Mouse (Mus musculus): ENCODE results near the gene Trim80. TPM values are rescaled to one million over a fixed set of nuclear protein-coding genes. Genes with fewer than 3 reads are reported as not detected.

The Trim80 gene
- total RNA-seq, 2 experiments from 2014 or later = 0.21 TPM; not detected in 1

Small RNA genes within 50 kb of the gene (microRNA-seq; reads per million reads assigned to microRNA genes)
- gene Mir3968 = not detected

Other genes starting within 250 kb of the Trim80 start
- gene Grin2c, start 173.3 kb upstream of the Trim80 start, total RNA-seq (2021) = under 1 TPM; 0.61 to 0.75 TPM
- 100 to 1,000 TPM; 368 to 383 TPM for gene Fdxr, start 163.5 kb upstream of the Trim80 start, total RNA-seq (2021)
- gene Fads6, start 142.9 kb upstream of the Trim80 start, total RNA-seq (2021) = 10 to 100 TPM; 12.7 to 16.1 TPM
- gene Otop2, start 133.4 kb upstream of the Trim80 start, total RNA-seq (2021) = not detected
- under 1 TPM; 0.39 to 1.00 TPM for gene Ush1g, start 118.5 kb upstream of the Trim80 start, total RNA-seq (2021)
- under 1 TPM in 1 of 2 experiments, not detected in 1; 0.12 TPM for gene Otop3, start 105.8 kb upstream of the Trim80 start, total RNA-seq (2021)
- 10 to 100 TPM; 18.7 to 19.8 TPM for gene Hid1, start 72.8 kb upstream of the Trim80 start, total RNA-seq (2021)
- 10 to 100 TPM; 30.7 to 43.9 TPM for gene Cdr2l, start 58.6 kb upstream of the Trim80 start, total RNA-seq (2021)
- 100 to 1,000 TPM; 147 to 163 TPM for gene Mrpl58, start 36.8 kb upstream of the Trim80 start, total RNA-seq (2021)
- gene Atp5h, start 20.6 kb upstream of the Trim80 start, total RNA-seq (2021) = 1,000 to 10,000 TPM in 1 of 2 experiments, 100 to 1,000 TPM in 1; 968 to 1,066 TPM
- 10 to 100 TPM; 36.4 to 48.6 TPM for gene Kctd2, start 20.4 kb upstream of the Trim80 start, total RNA-seq (2021)
- gene Slc16a5, start 21.9 kb downstream of the Trim80 start, total RNA-seq (2021) = 1 to 10 TPM in 1 of 2 experiments, under 1 TPM in 1; 0.88 to 3.5 TPM
- 1 to 10 TPM; 5.8 to 7.9 TPM for gene Armc7, start 35.1 kb downstream of the Trim80 start, total RNA-seq (2021)
- 10 to 100 TPM; 70.2 to 70.9 TPM for gene Nt5c, start 51.3 kb downstream of the Trim80 start, total RNA-seq (2021)
- 100 to 1,000 TPM; 113 to 123 TPM for gene Jpt1, start 73.8 kb downstream of the Trim80 start, total RNA-seq (2021)
- 100 to 1,000 TPM; 255 to 272 TPM for gene Sumo2, start 95.7 kb downstream of the Trim80 start, total RNA-seq (2021)
- 10 to 100 TPM; 44.4 to 48.7 TPM for gene Nup85, start 123.9 kb downstream of the Trim80 start, total RNA-seq (2021)
- gene Mrps7, start 163.4 kb downstream of the Trim80 start, total RNA-seq (2021) = 10 to 100 TPM; 92.1 to 92.6 TPM
- gene Gga3, start 163.5 kb downstream of the Trim80 start, total RNA-seq (2021) = 10 to 100 TPM; 20.0 to 35.9 TPM
- gene Mif4gd, start 172.4 kb downstream of the Trim80 start, total RNA-seq (2021) = 100 to 1,000 TPM; 110 to 140 TPM
- gene Slc25a19, start 187.8 kb downstream of the Trim80 start, total RNA-seq (2021) = 100 to 1,000 TPM; 169 to 231 TPM

All from adrenal gland, postnatal 10 days (tissue).